ENCODE assay signal across 15 mouse cellular contexts in the genomic region with DNA sequence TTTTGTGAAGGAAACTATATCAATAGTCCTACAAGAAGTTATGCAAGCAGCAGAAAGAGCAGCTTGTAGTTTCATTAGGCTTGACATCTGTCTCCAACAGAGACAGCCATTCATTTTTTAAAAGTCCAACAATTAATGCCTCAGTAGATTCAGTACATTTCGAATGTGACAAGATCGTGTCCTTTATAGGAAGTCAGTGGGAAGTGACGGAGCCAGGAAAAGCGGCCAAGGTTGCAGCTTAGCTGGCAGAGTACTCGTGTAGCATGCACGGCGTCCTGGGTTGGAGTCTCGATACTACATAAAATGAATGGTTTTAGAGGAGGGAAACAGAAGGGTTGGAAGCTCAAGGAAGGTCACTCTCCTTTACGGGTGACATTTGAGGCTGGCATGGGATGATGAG. TPM values are rescaled to one million over a fixed set of nuclear protein-coding genes. Genes with fewer than 3 reads are reported as not detected.
DNase-seq lines count a peak whose midpoint lies in the region; ATAC-seq and TF ChIP-seq lines count a peak whose summit lies in the region.
"Had no signal": no experiment of that assay in that cellular context is flagged by ENCODE, and none has a peak within 500 bp of the region (broad histone marks: within the 10 kb centered on the region; RNA-seq: fewer than 3 reads in every experiment).

No protein-coding gene starts in this region.

- no peak for TF ChIP-seq CTCF in layer of hippocampus, adult 2 months (conservative IDR thresholded peaks at IDR 0.05)

- no peaks in the 10 kb centered on the region for H3K36me3 ChIP-seq in heart, embryonic 11.5 days (ENCODE audit: control insufficient read depth, insufficient read depth, low read length)
- H3K36me3 ChIP-seq: embryonic facial prominence, embryonic 13.5 days; limb, embryonic 15.5 days had no signal

- H3K4me2 ChIP-seq in heart, embryonic 11.5 days, result no peak overlapping the region
- H3K4me2 ChIP-seq: embryonic facial prominence, embryonic 13.5 days; limb, embryonic 15.5 days had no signal

- no peaks in the 10 kb centered on the region for H3K9me3 ChIP-seq in heart, embryonic 11.5 days (replicated peaks; ENCODE audit: control insufficient read depth, low read length)
- H3K9me3 ChIP-seq: embryonic facial prominence, embryonic 13.5 days; limb, embryonic 15.5 days had no signal

- H3K27ac ChIP-seq in layer of hippocampus, adult 2 months, result peak overlapping the region; percentile 43
- no peak overlapping the region for H3K27ac ChIP-seq in heart, embryonic 11.5 days (ENCODE audit: low read depth, low read length)
- H3K27ac ChIP-seq: embryonic facial prominence, embryonic 13.5 days; limb, embryonic 15.5 days had no signal

- H3K4me3 ChIP-seq in layer of hippocampus, adult 2 months, result no peak overlapping the region
- H3K4me3 ChIP-seq in heart, embryonic 11.5 days (ENCODE audit: low read depth, low read length), result no peak overlapping the region
- H3K4me3 ChIP-seq: embryonic facial prominence, embryonic 13.5 days; limb, embryonic 15.5 days had no signal

- H3K27me3 ChIP-seq in heart, embryonic 11.5 days (ENCODE audit: control insufficient read depth, insufficient read depth, low read length), result no peaks in the 10 kb centered on the region
- H3K27me3 ChIP-seq: embryonic facial prominence, embryonic 13.5 days; limb, embryonic 15.5 days had no signal

- ATAC-seq in inflammation-experienced regulatory T-cells, adult 6 months, result no peak
- ATAC-seq in heart, embryonic 11.5 days (replicated peaks; ENCODE audit: insufficient number of reproducible peaks, low FRiP score, low TSS enrichment), result no peak
- ATAC-seq: intestine, embryonic 16.5 days had no signal

- DNase-seq in adrenal gland, adult (ENCODE audit: inconsistent age in 2 of 2, low spot score in 1 of 2), result peak; percentile 36 to 73
- DNase-seq in adrenal gland, adult 18-20 months (ENCODE audit: low spot score in 2 of 2), result no peak
- DNase-seq in layer of hippocampus, adult 2 months (ENCODE audit: low spot score in 2 of 2), result peak in 1 of 2 experiments; percentile 14
- DNase-seq in layer of hippocampus, adult 11-12 months (ENCODE audit: low spot score), result no peak
- DNase-seq in cerebellum, postnatal 10 days, result peak; percentile 72 to 83
- DNase-seq in lung, postnatal 36 days, result peak; percentile 31
- DNase-seq: forebrain, postnatal 0 days; heart, postnatal 36 days had no signal

- 82% methylated on average over 9 of the region's 9 CpGs for WGBS in heart, embryonic 11.5 days (ENCODE audit: insufficient replicate concordance)

- H3K9ac ChIP-seq in heart, embryonic 11.5 days (ENCODE audit: low read depth, low read length), result no peak overlapping the region
- H3K9ac ChIP-seq: embryonic facial prominence, embryonic 13.5 days; forebrain, postnatal 0 days; limb, embryonic 15.5 days had no signal

- no peaks in the 10 kb centered on the region for H3K4me1 ChIP-seq in heart, embryonic 11.5 days (ENCODE audit: control insufficient read depth, insufficient read depth, low read length)
- H3K4me1 ChIP-seq: embryonic facial prominence, embryonic 13.5 days had no signal

RNA-seq across cellular contexts. Expression of a gene that starts 34.7 kb away (rescaled TPM):
- under 1 TPM in 1 of 2 experiments, not detected in 1; 0.10 TPM for total RNA-seq in adrenal gland, adult 18-20 months (2021)
- 1 to 10 TPM; 2.3 to 3.4 TPM for total RNA-seq in layer of hippocampus, adult 2 months (2021)
- under 1 TPM in 2 of 3 experiments, not detected in 1; 0.08 to 0.18 TPM for polyA plus RNA-seq in inflammation-experienced regulatory T-cells, adult 6 months (2017; shearing (Covaris generic))
- 0.08 and 0.14 TPM in 2 replicates for polyA plus RNA-seq in heart, embryonic 11.5 days (2014; fragmentation: Nextera tagmentation; extraction: Ambion mirVana)
- total RNA-seq: granulocyte monocyte progenitor cell, adult 5-6 weeks; megakaryocyte progenitor cell, adult 5-6 weeks had no signal

Comparison
In these comparisons a context has a peak if more than half of its experiments do, and no peak if none do; other contexts are left out.
1. DNase-seq: peak in adrenal gland, adult (2 of 2), cerebellum, postnatal 10 days (2 of 2) and lung, postnatal 36 days (single experiment); none in adrenal gland, adult 18-20 months (0 of 2) and layer of hippocampus, adult 11-12 months (single experiment).